Mouse (Mus musculus) gastrocnemius, adult 8-10 months (tissue): ENCODE measurements at regions not wholly inside any gene's neighbourhood (a gene's known extent, or its start where the extent isn't known, plus 50 kb on each side); places are given as distances from the start of the nearest gene placed in this dataset.

Experiments
- DNase-seq, 2 experiments: peaks; one replicate each; pipeline ENCODE4 v3.0.0; 2022; ENCODE audit warnings: low spot score in 2 of 2

DNA sequence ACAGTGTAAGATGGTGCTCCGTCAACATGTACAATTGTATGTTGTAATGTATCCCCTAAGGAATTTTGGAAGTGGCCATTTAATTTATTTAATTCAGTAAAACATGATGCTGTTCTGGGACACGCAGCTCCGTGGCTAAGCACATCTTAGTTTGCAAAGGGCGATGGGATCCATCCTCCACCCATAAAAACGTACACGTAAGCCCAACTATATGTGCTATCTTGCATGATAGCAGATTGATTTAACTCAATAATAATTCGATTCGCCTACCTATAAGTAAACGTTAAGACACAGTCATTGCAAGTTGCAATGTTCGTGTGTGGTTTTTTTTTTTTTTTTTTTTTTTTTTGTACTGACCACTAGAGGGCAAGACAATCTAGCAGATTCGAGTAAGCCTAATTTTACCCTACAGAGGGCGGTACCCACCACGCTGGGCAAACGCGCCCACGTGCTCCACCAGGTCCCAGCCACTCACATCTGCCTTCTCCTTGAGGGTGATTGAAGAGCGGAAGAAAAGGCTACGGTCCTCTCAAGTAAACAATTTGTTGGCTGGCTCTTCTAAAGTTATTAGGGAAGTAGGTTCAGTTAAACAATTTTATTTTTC, 240.8 kb upstream of the Lrig3 start:
- peak; percentile 12 to 23 for DNase-seq

DNA sequence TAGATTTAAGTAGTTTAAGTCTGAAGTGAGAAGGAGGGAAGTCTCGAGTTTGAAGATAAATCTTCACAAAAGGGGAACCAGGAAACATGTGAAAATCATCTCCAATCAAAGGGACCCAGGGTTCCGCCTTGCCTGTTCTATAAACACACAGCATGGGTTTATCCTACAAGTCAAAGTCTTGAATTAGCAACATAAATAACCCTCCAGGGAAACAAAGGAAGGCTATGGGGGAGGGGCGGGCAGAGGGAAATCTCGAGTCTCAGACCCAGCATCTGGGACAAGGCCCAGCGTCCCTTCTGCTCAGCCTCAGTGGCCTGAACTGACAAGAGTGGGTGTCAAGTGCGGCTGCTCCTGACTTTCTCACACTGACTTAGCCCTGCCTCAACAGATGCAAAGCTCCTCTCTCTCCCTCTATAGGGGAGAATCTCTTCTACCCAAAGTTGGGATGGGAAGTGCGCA, 240.3 kb upstream of the Lrig3 start:
- no peak for DNase-seq

DNA sequence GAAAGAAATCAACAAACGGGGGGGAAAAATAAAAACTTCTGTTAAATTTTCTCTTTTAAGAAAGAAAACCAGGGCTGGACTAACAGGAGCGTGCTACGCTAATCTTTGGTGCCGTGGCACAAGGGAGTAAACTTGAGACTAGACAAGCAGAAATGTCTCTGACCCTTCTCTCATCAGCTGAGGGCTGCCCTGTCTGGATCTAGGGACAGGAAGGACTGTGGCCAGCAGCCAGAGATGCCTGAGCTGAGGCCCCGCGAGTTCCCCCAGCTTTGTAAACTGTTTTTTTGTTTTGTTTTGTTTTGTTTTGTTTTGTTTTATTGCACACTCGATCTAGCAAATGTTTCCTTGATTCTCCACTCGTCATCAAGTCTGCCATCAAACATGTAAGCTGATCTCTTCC, 239.4 kb upstream of the Lrig3 start:
- no peak for DNase-seq

DNA sequence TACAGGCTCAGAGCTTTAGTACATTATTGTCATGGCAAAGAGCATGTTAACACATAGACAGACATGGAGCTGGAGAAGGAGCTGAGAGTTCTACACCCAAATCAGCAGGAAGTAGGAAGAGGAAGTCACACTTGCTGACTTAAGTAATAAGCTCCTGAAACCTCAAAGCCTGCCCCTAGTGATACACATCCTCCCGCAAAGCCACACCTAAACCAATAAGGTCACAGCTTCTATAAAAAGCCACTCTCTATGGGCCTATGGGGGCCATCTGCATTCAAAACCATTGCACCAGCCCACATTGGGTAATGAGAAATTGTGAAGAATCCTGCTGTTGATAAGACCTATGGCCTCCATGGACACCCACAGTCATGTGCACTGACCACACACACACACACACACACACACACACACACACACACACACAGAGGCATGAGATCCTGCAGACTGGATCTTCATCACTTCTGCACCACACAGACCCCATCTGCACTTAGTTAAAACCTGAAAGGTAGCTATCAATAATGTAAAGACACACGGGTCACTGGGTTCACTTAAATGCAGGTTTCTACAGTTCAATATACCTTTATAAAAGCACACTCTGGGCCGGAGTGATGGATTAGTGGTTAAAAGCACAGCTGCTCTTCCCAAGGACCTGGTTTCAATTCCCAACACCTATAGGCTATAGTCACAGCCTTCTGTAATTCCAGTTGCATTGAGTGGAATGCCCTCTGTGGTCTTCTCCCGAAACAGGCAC, 230.0 kb upstream of the Lrig3 start:
- no peak for DNase-seq

DNA sequence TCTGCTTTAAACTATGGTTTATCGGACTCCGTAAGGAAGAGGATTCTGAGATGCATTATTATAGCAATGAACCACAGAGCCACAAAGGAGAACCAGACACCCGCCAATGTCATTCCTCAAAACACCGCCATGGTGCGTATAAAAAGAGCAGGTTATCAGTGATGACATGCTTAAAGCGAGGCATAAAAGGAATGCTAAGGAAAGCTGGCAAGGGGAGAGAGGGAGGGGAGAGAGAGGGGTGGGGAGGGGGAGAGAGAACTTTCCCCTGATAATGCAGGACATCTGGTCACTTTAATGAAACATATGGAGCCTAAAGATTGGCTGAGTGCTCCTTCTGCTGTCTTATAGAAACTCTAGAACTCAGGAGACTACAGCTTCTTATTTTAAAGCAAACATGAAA, 222.8 kb upstream of the Lrig3 start:
- DNase-seq = no peak

DNA sequence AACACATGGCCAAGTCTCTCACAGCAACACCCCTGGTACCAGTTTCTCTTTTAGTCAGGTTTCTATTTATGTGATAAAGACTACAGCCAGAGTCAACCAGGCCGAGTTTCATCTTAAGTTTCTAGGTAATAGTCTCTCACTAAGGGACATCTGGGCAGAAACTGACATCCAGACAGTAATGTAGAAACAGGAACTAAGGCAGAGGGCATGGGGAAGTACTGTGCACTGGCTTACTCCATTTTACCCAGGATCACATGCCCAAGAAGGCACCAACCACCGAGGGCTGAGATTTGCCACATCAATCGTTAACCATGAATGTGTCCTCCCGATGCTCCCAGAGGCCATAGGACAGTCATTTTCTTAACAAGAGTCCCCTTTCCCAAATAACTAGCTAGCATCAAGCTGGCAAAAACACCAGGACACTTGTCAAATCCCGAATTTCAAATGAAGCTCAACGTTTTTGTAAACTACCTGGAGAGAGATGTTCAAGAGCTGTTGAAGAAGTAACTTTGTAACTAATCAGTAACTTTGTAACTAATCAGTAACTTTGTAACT, 216.9 kb upstream of the Lrig3 start:
- DNase-seq = no peak

DNA sequence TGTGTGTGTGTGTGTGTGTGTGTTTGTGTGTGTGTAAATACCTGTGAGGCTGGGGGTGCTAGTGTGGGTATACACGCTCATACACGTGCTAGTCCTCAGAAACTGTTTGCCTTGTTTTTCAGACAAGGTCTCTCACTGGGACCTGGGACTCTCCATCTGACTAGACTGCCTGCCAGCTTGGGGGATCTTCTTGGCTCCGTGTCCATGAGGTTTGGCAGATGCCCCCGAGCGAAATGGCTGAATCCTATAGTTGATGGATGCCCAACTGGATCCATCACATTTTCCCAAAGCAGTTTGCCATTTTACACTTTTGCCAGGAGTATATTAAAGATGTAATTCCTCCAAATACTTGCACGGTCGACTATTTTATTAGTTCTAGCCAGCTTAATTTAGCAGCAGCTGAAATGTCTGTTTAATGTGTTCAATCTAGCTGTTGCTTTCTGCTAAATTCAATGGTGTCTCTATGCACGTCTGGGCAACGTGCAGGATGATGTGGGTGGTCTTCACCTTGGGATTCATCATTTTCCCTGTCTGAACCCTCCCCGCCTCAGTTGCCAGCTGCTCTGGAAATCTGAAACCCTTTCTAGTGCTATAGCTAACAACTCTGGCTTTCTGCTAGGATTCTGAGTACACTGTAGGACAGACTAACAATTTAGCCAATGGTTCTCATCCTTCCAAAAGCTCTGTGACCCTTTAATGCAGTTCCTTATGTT, 213.3 kb upstream of the Lrig3 start:
- no peak for DNase-seq

DNA sequence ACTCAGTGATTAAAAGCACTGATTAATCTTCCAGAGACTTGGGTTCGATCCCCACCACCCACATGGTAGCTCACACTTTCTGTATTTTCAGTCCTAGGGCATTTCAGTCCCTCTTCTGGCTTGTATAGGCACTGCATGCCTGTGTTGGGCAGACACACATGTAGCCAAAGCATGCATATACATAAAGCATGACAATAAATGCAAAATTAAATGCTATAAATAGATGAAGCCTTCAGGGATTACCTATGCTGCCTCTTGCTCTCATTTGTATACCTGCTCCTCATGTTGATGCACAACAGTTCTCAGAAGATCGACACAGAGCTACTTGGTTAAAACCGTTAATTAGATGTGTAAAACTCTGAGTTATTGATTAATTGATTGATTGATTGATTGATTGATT, 206.8 kb upstream of the Lrig3 start:
- DNase-seq = no peak

DNA sequence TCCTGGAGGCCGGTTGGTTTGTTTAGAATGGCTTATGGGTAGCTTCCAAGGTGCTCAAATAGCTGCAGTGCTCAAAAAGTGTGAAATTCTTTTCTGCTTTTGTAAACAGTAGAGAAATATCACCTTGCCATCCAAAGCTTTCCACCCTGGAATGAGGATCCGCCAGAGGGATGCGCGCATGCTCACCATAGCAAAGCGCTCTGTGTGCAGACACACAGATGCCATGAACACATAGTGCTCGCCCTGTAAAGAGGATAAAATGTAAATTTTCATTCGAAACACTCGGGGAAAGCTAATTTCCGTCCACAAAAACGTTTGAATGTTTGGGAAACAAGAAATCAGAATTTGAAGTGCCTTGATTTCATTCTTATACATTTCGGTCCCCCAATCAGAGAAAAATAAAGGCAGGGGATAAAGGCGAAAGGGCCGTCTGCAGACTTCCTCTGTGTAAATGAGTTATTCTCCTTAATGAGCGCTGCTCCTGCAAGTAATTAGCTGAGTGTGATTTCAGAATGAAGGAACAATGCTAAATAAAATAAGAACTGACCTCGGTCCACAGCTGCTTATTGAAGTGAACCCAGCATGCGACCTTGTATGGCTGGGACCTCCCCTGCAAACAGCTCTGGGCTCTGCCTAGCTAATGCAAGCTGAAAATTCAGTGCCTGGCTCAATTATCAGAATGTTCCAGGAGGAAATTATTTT, 203.4 kb upstream of the Lrig3 start:
- DNase-seq = no peak

DNA sequence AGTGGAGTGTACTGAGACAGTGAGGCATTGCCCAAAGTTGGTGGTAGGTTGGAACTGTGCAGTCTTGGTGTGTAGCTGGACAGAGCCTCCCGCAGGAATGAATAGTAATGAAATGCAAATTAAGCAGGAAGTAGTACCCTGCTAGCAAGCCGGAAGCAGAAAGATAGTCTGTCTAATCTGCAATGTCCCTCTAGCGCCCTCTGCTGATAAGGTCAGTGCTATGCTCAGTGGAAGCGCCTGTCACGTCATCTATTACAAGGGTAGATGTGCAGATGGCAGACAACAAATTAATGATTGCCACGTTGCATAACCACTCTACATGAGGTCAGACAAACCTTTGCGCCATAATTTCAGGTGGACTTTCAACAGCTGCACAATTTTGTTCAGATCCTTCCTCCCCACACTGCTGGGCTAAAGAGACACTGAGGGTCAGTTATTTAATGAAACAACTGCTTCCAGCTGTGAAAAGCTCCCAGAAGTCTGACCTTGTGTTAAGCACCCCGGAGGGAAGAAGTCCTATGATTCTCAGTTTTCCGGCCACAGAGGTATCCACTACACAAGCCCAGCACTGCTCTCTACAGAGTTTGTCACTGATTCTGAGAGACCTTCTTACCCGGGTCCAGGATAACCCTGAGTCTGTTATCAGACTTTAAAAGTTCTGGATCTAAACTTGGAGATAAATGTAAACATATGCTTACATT, 201.4 kb upstream of the Lrig3 start:
- no peak for DNase-seq

DNA sequence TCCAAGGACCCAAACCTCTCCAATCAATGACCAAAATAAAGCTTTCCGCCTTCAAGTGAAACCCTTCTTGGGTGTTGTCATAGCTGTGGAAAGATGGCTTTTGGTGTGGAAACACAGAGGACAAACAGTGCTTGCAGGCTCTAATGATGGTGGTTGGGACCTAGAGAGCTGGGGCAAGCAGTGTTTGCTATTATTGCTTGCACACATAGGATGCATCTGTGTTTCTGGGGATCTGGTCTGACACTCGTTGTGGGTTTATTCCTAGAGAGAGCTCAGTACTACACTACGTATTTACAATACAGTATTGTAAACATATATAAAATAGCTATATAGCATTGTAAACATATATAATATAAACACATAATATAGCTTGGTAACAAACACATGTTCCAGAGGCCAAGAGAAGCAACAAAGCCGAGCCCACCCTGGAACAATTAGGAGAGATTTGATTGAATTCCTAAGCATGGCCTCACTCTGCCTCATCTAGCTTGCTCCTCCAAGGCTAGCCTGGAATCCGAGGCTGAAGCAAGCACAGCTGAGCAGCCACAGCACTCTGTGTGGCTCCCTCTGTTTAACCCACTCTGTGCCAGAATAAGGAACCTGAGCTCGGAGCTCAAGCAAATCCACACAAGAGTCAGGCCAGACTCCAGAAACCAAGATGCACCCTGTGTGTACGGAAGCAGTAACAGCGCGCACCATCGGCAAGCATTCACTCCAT, 200.7 kb upstream of the Lrig3 start:
- DNase-seq = no peak

DNA sequence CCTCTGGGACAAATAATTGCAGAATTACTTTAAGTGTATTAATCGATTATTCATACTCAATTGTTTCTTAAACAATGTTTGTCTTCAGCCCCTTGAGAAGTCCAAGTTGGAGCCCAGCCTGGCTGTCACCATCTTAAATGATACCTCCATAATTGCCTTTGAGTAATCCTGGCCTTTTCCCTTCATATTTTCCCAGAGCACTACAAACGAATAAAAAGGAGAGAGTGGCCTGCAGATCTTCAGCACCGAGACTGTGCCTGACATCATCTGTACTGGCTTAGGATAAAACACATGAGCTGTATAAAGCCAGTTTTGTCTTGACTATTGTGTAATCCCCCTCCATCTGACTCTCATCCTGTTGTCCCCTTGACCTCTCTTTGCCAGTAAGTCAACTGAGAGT, 197.7 kb upstream of the Lrig3 start:
- DNase-seq = no peak

DNA sequence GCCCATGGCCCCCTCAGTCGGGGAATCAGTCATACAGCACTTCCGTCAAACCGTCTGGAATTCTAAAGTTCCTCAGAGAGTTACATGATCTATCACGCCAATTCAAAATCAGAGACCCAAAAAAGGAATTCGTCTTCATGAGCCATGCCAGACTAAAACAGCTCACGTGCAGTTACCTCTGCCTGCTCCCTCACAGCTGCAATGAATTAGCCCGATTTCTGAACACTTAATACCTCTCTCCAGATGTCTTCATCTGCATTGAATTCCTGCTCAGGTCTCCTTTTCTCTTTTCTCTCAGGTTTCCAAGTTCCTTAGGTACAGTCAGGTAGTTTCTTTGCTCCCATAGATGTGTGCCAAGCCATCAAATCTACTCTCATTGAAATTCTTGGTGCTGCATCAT, 192.4 kb upstream of the Lrig3 start:
- DNase-seq = no peak

DNA sequence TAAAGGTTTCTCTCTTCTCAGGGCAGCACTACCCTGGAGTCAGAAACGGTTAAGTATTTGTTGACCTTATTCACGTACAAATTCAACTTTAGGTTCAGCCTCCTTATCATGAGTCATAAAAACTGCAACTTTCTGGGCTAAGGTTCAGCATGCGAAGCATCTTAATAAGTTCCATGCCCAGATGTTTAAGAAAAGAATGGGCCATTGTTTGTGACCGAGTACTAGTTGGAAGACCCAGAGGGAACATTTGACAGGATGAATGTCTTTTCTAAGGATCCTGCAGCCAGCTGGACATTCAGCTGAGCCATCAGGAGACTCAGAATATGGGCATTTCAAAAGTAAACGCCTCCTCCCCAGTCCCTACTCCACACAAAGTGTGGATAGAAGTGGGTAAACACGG, 183.5 kb upstream of the Lrig3 start:
- no peak for DNase-seq

DNA sequence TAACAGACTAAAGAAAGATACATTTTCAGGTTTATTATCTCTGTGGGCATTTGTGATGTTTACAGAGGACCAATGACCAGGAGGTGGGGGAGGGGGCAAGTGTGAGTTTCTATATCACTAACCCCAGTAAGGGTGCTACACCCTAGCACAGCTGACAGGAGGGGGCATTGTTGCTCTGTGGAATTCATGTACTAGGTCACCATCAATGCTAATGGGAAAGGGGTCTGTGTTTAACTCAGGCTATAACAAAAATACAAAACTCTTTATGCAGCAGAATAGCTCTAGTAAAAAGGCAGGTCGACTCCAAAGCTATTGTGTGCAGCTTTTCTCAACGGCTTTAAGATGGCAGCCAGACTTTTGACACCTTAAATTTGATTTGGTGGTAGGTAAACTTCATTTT, 181.1 kb upstream of the Lrig3 start:
- no peak for DNase-seq

DNA sequence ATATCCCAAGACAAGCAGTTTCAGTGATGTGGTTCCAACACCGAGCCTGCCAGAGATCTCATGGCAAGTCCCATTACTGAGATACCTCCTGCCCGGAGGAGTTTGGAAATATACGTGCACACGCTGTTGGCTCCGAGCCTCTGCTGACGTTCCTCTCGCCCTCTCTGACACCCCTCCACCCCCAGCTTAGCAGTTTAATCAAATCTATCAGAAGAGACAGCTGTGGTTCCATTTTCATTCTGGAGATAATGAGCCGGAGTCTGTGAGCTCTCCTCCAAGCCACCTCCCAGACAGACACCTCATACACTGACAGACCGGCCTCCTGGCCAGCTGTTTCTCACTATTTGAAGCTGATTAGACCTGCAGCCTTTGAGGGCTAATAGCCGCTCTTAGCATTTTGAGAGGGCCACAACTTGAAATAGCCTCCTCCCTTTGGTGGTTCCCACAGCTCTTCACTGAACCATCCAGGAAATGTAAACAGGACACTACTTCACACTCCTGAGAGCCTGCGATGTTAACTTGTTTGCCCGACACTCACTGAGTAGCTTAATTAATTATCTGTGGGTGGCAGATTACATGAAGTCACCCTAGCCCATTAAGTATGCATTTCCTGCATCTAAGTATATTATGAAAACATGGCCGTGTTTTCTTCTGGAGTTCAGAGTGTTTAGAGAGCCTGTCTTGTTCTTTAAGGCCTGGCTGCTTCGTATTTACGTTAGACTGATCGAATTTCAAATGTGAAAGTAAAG, 180.3 kb upstream of the Lrig3 start:
- no peak for DNase-seq

DNA sequence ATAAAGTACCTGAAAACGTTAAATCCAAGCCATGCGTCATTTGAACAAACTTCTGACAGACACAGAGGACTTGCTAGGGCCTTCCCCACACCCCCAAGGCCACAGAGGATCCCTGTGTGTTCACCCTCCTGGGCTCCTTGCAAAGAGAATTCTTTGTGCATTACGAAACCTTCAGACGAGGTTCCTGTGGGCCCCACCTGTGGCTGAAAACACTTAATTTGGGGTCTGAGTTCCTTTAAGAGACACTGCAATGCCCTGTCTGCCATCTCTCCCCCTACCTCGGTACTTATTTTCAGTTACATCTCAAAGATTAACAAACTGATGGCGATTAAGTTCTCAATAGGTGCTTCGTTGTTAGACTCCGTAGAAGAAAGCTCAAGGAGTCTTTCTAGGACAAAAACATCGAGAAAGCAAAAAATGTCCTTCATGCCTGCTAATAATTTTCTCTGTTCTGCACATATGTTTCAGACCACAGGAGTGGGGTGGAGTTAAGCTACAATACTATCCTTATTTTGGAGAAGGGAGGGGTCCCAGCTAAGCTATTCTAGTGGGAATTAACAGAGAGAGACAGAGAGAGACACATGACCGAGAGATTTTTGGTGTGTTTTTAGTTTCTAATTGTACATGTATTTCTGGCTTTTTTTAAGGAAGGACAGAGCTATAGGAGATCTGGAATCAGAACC, 179.6 kb upstream of the Lrig3 start:
- DNase-seq = no peak

DNA sequence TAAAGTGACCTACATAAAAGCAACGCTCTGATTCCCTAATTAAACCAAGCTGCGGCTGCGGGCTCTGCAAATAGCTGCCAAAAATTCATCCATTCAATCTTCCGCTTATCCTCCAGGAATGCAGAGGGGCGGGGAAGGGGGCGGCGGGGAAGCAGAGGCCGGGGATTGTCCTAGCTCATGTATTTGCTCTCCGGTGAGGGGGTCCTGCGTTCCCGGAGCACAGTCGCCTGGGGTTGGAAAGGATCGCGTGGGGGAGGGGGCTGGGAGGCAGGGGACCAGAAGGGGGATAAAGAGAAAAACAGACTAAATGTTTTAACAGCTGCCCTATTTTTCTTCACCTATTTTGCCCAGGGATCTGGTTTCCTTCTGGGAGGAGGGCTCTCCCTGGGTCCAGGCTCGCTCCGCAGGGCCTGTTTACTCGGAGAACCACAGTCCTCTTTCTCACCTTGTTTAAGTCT, 179.1 kb upstream of the Lrig3 start:
- no peak for DNase-seq

DNA sequence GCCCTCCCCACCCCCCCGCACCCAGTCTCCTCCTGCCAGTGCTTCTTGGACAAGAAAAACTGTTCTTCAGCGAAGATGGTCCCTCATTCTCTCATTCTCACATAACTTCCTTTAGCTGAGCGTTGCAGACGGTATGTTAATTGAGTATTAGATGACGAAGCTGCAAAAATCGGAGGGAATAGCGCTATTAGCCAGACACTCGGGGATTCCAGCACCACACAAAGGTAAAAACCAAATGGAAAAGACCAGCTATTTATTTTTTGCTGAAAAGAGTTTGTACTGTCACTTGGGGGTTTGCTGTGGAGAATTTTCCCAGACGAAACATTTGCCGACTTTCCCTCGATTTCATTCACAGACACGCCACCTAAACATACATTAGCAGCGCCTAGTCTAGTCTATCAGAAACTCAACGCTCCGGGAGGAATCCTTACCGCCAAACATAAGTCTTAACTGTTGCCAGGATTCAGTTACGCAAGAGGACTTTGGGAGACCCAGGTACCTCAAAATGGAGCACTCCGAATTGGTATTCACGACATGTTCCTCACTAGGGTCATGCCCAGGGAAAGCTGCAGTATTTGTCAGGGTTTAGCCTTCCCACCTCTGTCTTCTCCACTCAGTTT, 178.4 kb upstream of the Lrig3 start:
- DNase-seq = no peak
